Mouse (Mus musculus) small intestine, adult 2 months (tissue): ENCODE measurements around the gene Ndrg4. TPM values are rescaled to one million over a fixed set of nuclear protein-coding genes. Genes with fewer than 3 reads are reported as not detected.

Experiments
- H3K27ac ChIP-seq: fragments of 200-500 bp; 2 replicates; pipeline ENCODE4 v1.5.1; 2012; ENCODE audit warnings: low read depth, low read length, control low read depth, inconsistent platforms; ENCODE audit not compliant: insufficient read depth
- H3K27me3 ChIP-seq: fragments of 200-500 bp; 2 replicates; pipeline ENCODE4 v1.6.1; 2012; ENCODE audit warnings: mild to moderate bottlenecking, moderate library complexity, low read length, inconsistent platforms; ENCODE audit not compliant: control insufficient read depth, insufficient read depth
- H3K36me3 ChIP-seq: fragments of 200-500 bp; 2 replicates; pipeline ENCODE4 v1.6.1; 2012; ENCODE audit warnings: mild to moderate bottlenecking, low read length, control low read depth, inconsistent platforms; ENCODE audit not compliant: control insufficient read depth, insufficient read depth
- H3K4me1 ChIP-seq: fragments of 200-500 bp; 2 replicates; pipeline ENCODE4 v1.6.1; 2012; ENCODE audit warnings: low read length, inconsistent platforms, mixed read lengths; ENCODE audit not compliant: control insufficient read depth, insufficient read depth, insufficient read length
- H3K4me3 ChIP-seq: fragments of 200-500 bp; 2 replicates; pipeline ENCODE4 v1.5.1; 2012; ENCODE audit warnings: low read depth, mild to moderate bottlenecking, control low read depth, inconsistent platforms, low read length, moderate library complexity
- CTCF ChIP-seq: fragments of 200-500 bp; IDR thresholded peaks from 2 replicates; pipeline ENCODE4 v1.5.1; 2012; ENCODE audit warnings: low read depth, mild to moderate bottlenecking, control low read depth, inconsistent platforms, low read length, moderate library complexity, mixed read lengths; ENCODE audit not compliant: insufficient replicate concordance, insufficient read length; ENCODE audit errors: extremely low read depth
- POLR2A ChIP-seq: fragments of 200-500 bp; IDR thresholded peaks from 2 replicates; pipeline ENCODE4 v1.6.1; 2012; ENCODE audit warnings: low read depth, mild to moderate bottlenecking, control low read depth, inconsistent platforms, low read length, moderate library complexity
- WGBS: fragments of 180-500 bp; shearing (Covaris S2); methylation state at CpG from one replicate; pipeline ENCODE4 v1.1.7; 2018; 5-methylcytosine and 5-hydroxymethylcytosine counted together
- polyA plus RNA-seq: library from polyadenylated mRNA; depleted of rRNA; stranded (reverse); fragments of >200 nt; gene quantifications from 2 replicates; pipeline ENCODE4 v1.2.3, GENCODE M21; 2012

The Ndrg4 gene
- polyA plus RNA-seq, 1 experiment: 10.2 TPM

- Histone ChIP-seq H3K36me3 (no peaks in the 10 kb centered on the region), H3K27ac (no peak overlapping the region), H3K27me3 (no peaks in the 10 kb centered on the region), H3K4me3 (no peak overlapping the region), H3K4me1 (peaks cover 15% of the 10 kb centered on the region)
- no peak for TF ChIP-seq CTCF
- no peak for TF ChIP-seq POLR2A
- WGBS: 60% methylated on average over 9 of the region's 9 CpGs
Measured at GRCm38 (mm10) chr8:95712395-95712794, 35.6 kb downstream of the Ndrg4 start.

- Histone ChIP-seq H3K27me3 (no peaks in the 10 kb centered on the region), H3K27ac (no peak overlapping the region), H3K4me1 (peaks cover 15% of the 10 kb centered on the region), H3K4me3 (no peak overlapping the region), H3K36me3 (peaks cover 6% of the 10 kb centered on the region)
- 77% methylated on average over 19 of the region's 19 CpGs for WGBS
- TF ChIP-seq POLR2A (no peak), CTCF (peak; percentile 80; the same call in 1 of the 2 replicates)
Measured at GRCm38 (mm10) chr8:95713100-95714010, 36.6 kb downstream of the Ndrg4 start.

GRCm38 (mm10) chr8:95714367-95714766 lies 37.6 kb downstream of the Ndrg4 start:
- Histone ChIP-seq H3K27me3 (no peaks in the 10 kb centered on the region), H3K4me1 (peaks cover 15% of the 10 kb centered on the region), H3K36me3 (peaks cover 11% of the 10 kb centered on the region), H3K27ac (no peak overlapping the region), H3K4me3 (no peak overlapping the region)
- WGBS: 94% methylated on average over 4 of the region's 4 CpGs
- TF ChIP-seq CTCF (no peak), POLR2A (no peak)

GRCm38 (mm10) chr8:95714837-95715413 lies 38.1 kb downstream of the Ndrg4 start:
- Histone ChIP-seq H3K36me3 (peaks cover 17% of the 10 kb centered on the region), H3K27me3 (no peaks in the 10 kb centered on the region), H3K27ac (no peak overlapping the region), H3K4me1 (peaks cover 15% of the 10 kb centered on the region), H3K4me3 (no peak overlapping the region)
- WGBS: 74% methylated on average over 6 of the region's 6 CpGs
- TF ChIP-seq CTCF (no peak), POLR2A (no peak)

GRCm38 (mm10) chr8:95715676-95716531 lies 39.1 kb downstream of the Ndrg4 start, which contains the start of gene Setd6:
Setd6 (plus strand) TSS chr8:95715881.
- peaks cover 21% of the 10 kb centered on the region for H3K36me3 ChIP-seq
- H3K27ac ChIP-seq: peak within 1 kb of the TSS; percentile 19
- H3K4me3 ChIP-seq: peak within 1 kb of the TSS; percentile 92
- under 1% methylated on average over 78 of the region's 79 CpGs for WGBS
- H3K27me3 ChIP-seq: no peaks in the 10 kb centered on the region
- H3K4me1 ChIP-seq: peaks cover 15% of the 10 kb centered on the region
- TF ChIP-seq POLR2A (no peak), CTCF (no peak)

- 12% methylated on average over 21 of the region's 21 CpGs for WGBS
- peak overlapping the region; percentile 92 for H3K4me3 ChIP-seq
- TF ChIP-seq CTCF (no peak), POLR2A (no peak)
- peaks cover 27% of the 10 kb centered on the region for H3K36me3 ChIP-seq
- peaks cover 15% of the 10 kb centered on the region for H3K4me1 ChIP-seq
- no peaks in the 10 kb centered on the region for H3K27me3 ChIP-seq
- no peak overlapping the region for H3K27ac ChIP-seq
Measured at GRCm38 (mm10) chr8:95716546-95717335, 40.0 kb downstream of the Ndrg4 start.
